Mouse (Mus musculus): ENCODE data around the gene Ptprh. TPM values are rescaled to one million over a fixed set of nuclear protein-coding genes. Genes with fewer than 3 reads are reported as not detected.

Ptprh gene
- polyA plus RNA-seq, 1 experiment from 2014 or later: not detected

DNA sequence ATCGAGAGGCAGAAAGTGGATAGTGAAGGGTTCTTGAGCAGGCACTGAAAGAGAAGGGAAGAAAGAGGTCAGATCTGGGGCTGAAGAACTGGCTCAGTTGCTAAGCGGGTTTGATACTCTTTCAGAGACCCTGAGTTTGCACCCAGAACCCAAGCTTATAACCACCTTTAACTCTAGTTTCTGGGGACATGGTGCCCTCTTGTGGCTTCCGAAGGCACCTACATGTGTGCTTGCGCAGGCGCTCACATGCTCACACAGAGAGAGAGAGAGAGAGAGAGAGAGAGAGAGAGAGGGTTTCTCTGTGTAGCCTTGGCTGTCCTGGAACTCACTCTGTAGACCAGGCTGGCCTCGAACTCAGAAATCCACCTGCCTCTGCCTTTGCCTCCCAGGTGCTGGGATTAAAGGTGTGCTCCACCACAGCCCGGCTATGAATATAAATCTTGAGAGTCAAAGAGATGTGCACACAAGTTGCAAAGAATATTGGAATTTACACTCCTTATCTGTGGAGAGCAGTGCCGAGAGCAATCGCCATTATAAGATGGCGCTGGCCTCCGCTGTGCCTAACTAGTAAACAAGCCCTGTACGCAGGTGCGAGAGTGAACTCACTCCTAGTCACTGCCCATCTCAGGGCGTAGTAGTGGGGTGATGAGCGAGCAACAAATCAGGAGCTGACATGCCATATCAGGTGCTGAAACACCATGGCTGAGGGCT, 79.5 kb downstream of the Ptprh start, which contains the start of gene Tnni3:
Gene Tnni3 (minus strand): TSS at position 18 of the 711 bp plus-strand sequence.
- peak; percentile 83 for DNase-seq (ENCODE audit: low spot score)

DNA sequence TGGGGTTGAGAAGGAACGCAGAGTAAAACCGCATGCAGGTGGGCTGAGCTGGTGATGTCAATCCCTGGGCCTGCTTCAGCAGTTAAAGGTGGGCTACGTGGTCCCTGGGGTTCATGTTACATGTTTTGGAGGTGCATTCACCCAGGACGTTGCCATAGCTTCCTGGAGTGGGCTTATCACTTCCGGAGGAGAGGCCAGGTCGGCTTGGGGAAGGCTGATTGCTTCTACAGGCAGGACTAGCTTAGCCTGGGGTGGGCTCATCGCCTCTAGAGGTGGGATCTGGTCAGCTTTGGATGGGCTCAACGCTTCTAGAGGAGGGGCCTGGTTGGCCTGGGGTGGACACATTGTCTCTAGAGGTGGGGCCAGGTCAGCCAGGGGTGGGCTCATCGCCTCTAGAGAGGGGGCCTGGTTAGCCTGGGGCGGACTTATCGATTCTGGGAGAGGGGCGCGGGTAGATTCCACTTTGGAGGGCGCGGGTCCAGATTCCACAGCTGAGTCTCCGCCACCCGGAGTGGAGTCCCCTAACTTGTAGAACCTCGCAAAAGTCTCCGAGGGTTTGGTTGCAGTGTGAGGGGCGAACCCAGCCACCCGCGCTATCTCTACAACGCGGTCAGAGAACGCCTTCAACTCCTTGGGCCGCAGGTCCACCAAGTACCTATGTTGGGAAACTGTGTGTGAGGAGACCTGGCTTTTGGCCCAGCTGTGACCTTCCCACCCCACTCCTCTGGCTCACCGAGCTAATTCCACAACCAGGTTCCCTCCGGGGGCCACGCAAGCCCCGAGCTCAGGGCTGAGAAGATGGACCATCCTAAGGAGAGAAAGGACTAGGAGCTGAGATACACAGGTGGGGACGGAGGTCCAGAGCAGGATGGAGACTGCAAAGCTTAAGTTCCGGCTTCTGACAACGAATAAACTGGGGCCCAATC, 80.4 kb downstream of the Ptprh start:
- no peak for DNase-seq (ENCODE audit: low spot score)

- DNase-seq (ENCODE audit: low spot score): no peak
These were observed 81.5 kb downstream of the Ptprh start for GRCm38 (mm10) chr7:4522292-4522691.

DNA sequence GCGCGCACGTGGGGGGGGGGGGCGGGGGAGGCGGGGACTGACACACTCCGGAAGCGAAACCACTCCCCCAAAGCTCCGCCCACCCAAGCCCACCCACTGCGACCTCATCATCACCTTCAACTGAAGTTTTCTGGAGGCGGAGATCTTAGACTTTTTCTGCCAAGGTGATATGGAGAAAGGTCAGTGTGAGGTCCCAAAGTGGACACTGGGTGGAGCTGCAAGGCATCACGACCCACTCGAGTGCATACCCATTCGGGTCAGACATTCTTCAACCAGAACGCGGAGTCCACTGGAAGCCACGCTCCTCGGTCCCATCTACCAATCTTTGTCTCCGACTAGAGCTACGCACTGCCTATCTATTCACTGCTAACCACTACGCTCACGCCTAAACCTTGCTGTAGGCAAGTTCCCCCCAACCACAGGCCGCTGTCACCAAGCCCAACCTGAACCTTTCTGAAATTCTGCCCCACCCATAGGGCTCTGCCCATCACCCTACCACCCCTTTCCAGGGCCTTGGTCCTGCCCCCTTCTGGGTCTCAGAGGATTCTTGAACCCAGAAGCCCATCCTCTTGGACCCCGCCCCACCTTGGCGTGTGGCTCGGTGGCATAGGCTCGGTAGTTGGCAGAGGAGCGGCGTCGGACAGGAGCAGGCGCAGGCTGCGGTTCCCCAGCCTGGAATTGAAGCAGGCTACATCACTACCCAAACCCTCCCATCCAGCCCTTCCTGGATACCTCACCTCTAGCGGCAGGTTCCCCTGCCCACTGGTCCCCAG, 82.4 kb downstream of the Ptprh start:
- DNase-seq (ENCODE audit: low spot score): peak; percentile 64

GRCm38 (mm10) chr7:4518487-4518886, 85.4 kb downstream of the Ptprh start:
- DNase-seq (ENCODE audit: low spot score): peak; percentile 59

GRCm38 (mm10) chr7:4516332-4517050, 87.3 kb downstream of the Ptprh start, which contains the start of gene Tnnt1:
TSS of gene Tnnt1 (minus strand) at chr7:4516382.
- DNase-seq (ENCODE audit: low spot score): no peak

- DNase-seq (ENCODE audit: low spot score): no peak
These were observed 88.0 kb downstream of the Ptprh start for GRCm38 (mm10) chr7:4515853-4516252.

DNA sequence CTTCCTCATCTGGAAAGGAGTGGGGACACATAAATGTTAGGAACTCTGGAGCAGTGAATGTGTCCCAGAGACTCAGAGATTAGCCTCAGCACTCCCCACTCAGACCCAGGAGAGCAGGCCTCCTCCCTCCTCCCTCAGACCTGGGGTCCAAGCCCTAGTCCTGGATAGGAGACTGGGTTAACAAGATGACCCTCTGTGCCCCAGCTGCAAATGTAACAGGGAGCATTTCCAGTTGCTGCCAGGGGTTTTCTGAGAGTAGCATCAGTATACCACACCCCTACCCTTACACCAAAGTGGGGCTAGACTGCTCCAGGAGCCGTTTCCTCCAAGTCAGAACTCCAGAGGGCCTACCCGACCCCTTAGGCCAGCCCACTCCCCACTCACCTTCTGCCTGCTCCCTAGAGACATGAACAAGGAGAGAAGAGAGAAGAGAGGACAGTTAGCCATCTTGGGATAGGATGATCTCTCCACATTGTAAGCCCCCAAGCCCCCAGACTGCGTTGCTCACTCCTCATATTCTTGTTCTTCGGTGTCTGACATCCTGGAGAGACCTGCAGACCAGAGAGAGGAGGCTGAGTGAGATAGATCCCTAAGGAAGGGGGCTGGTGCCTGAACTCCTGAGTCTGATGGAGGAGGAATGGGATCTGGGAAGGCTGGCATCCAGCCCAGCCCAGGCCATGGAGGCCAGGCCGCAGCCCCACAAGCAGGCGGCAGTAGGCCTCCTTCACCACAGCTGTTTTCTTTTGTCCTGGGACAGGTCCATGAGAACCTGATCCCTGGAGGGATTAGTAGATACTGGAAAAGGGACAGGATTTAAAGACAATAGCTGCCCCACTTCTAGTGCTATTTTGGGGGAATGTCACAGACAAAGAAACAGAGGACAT, 89.8 kb downstream of the Ptprh start:
- DNase-seq (ENCODE audit: low spot score): no peak

- peak; percentile 74 for DNase-seq (ENCODE audit: low spot score)
These were observed 90.6 kb downstream of the Ptprh start for GRCm38 (mm10) chr7:4513236-4513635.

GRCm38 (mm10) chr7:4511489-4512224, 92.2 kb downstream of the Ptprh start:
- DNase-seq (ENCODE audit: low spot score): no peak

DNA sequence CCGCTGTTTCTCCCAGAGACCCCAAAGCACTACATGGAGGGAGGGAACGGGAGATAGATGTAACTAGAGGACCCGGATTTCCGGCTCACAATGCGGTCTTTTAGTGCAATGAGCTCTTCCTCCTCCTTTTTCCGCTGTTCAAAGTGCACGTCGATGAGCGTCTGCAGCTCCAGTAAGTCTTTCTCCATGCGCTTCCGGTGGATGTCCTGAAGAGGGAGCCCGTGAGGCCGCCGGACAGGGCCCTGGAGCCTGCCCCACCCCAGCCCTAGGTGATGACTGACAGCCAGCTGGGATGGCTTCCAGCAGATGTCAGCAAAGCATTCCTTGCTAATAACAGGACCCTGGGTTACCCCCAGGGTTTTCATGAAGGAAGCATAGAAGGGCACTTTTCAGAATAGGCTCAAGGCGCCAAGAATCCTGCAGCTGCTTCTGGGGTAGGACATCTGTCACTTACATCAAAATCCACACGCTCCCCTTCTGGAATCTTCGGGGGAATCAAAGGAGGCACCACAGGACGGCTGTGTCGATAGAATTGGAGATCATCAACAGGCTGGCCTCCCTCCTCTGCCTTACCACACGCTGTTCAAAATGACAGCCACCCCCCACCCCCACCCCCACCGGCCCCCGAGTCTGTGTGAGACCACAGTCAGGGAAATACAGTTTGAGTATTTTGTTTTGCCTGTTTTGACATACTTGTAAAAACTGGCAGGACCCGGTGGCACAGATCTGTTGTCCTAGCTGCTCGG, 93.8 kb downstream of the Ptprh start:
- DNase-seq (ENCODE audit: low spot score): peak; percentile 88

DNA sequence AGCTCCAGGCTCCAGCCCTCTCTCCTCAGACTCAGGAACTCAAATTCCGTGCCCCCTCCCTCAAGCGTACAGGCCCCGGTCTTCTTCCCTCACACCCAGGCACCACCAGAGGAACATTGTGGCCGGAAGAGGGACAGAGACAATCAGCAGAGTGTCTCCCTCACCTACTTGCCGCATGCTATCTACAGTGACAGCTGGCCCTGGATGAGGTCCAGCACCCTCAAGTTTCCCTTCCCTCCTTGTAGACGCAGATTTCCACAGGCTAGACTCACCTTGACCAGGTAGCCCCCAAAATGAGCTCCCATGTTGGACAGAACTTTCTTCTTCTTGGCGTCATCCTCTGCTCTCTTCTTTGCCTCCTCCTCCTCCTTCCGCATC, 95.1 kb downstream of the Ptprh start:
- DNase-seq (ENCODE audit: low spot score): no peak

DNA sequence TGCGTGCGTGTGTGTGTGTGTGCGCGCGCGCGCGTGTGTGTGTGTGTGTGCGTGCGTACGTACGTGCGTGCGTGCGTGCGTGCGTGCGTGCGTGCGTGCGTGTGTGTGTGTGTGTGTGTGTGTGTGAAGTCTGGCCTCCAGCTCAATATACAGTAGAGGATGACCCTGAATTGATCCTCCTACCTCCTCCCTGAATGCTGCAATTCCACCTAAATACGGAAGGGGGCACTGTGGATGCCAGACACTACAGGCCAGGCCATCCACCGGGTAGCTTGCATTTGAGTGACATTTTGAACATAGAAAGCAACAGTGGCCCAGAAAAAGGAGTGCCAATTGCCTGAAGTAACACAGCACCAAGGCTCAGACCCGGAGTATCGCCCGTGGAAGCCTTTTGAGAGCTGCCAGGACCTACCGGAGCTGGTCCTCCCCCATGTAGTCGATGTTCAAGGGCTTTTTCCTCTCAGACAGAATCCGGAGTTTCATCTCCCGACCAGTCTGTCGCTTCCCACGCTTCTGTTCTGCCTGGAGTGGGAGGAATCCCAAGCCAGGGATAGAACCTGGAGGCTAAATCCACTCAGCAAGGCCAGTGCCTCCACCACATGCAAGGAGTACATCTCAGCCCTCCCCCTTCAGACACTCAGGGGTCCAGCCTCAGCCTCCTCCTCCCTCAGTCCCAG, 95.6 kb downstream of the Ptprh start:
- no peak for DNase-seq (ENCODE audit: low spot score)

- DNase-seq (ENCODE audit: low spot score): no peak
These were observed 96.6 kb downstream of the Ptprh start for GRCm38 (mm10) chr7:4507220-4507619.

- DNase-seq (ENCODE audit: low spot score): no peak
These were observed 99.0 kb downstream of the Ptprh start for GRCm38 (mm10) chr7:4504646-4505435.

GRCm38 (mm10) chr7:4503858-4504257, 100.0 kb downstream of the Ptprh start:
- no peak for DNase-seq (ENCODE audit: low spot score)

- DNase-seq (ENCODE audit: low spot score): no peak
These were observed 100.7 kb downstream of the Ptprh start for GRCm38 (mm10) chr7:4503100-4503499.

Data from thymus, postnatal 0 days (tissue).